Mouse (Mus musculus): ENCODE results near the gene Dnah3. TPM values are rescaled to one million over a fixed set of nuclear protein-coding genes. Genes with fewer than 3 reads are reported as not detected.
A peak's percentile ranks its signal among the peaks of the same experiment; 100 is the strongest.

The Dnah3 gene
- polyA plus RNA-seq, 1 experiment = not detected

DNA sequence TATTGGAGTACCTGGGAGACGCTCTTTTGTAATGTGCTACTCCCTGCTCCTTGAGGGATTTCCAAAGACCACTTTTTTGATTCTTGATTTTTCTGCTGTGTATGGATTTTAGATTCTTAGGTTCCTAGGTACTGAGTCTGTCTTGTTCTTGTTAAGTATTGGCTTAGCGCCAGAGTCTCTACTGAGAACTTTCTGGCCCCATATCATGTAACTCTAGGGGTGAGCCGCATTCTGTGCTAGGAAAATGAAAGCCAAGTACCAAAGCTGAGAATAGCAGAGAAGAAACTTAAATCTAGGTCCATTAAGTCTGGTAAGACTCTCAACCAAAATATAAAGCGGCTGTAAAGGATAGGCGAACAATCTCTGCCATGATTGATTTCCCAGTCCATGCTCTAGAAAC, 21.9 kb upstream of the Dnah3 start:
- TF ChIP-seq CTCF (IDR thresholded peaks at IDR 0.05; ENCODE audit: control insufficient read depth, insufficient read depth, low read length) (no peak), POLR2A (IDR thresholded peaks at IDR 0.05; ENCODE audit: borderline replicate concordance, control insufficient read depth, low read depth, low read length) (no peak)
- Histone ChIP-seq H3K27ac (ENCODE audit: control insufficient read depth, insufficient read depth, low read depth, low read length, poor library complexity) (no peak overlapping the region), H3K4me3 (replicated peaks; ENCODE audit: control insufficient read depth, low read depth, low read length) (no peak overlapping the region), H3K4me1 (ENCODE audit: control insufficient read depth, insufficient read depth, low read length) (no peaks in the 10 kb centered on the region)
- 89% methylated on average over 5 of the region's 5 CpGs for WGBS

- Histone ChIP-seq H3K4me1 (ENCODE audit: control insufficient read depth, insufficient read depth, low read length) (no peaks in the 10 kb centered on the region), H3K4me3 (replicated peaks; ENCODE audit: control insufficient read depth, low read depth, low read length) (no peak overlapping the region), H3K27ac (ENCODE audit: control insufficient read depth, insufficient read depth, low read depth, low read length, poor library complexity) (no peak overlapping the region)
- TF ChIP-seq CTCF (IDR thresholded peaks at IDR 0.05; ENCODE audit: control insufficient read depth, insufficient read depth, low read length) = no peak
- TF ChIP-seq POLR2A (IDR thresholded peaks at IDR 0.05; ENCODE audit: borderline replicate concordance, control insufficient read depth, low read depth, low read length) = no peak
- 71% methylated on average over 5 of the region's 5 CpGs for whole genome bisulfite sequencing
Observed at GRCm38 (mm10) chr7:120109676-120110075, 14.6 kb upstream of the Dnah3 start.

- Histone ChIP-seq H3K27ac (ENCODE audit: control insufficient read depth, insufficient read depth, low read depth, low read length, poor library complexity) (no peak overlapping the region), H3K4me3 (replicated peaks; ENCODE audit: control insufficient read depth, low read depth, low read length) (no peak overlapping the region), H3K4me1 (ENCODE audit: control insufficient read depth, insufficient read depth, low read length) (no peaks in the 10 kb centered on the region; the same call in 1 of the 2 replicates)
- 72% methylated on average over 2 of the region's 2 CpGs for WGBS
- TF ChIP-seq POLR2A (IDR thresholded peaks at IDR 0.05; ENCODE audit: borderline replicate concordance, control insufficient read depth, low read depth, low read length) (no peak), CTCF (IDR thresholded peaks at IDR 0.05; ENCODE audit: control insufficient read depth, insufficient read depth, low read length) (no peak)
Observed at GRCm38 (mm10) chr7:120106356-120106755, 11.3 kb upstream of the Dnah3 start.

DNA sequence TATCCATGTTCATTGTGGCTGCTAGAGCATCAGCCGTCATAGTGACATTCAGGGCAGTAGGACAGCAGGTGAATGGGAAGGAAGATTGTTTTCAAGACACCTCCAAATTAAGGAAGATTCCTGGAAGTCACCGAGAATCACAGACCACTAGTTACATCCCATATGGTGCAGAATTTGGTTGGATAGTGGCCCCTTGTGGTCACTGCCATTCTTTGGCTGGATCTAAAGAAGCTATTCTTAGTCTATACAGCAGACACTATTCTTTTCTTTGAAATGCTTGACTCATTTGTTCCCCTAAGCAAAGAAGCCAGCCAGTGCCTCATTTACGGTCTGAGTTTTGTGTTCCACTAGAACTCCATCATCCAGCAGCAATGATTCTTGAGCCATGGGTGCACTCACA, 9.9 kb upstream of the Dnah3 start:
- WGBS = 75% methylated on average over 3 of the region's 3 CpGs
- H3K27ac ChIP-seq (ENCODE audit: control insufficient read depth, insufficient read depth, low read depth, low read length, poor library complexity) = no peak overlapping the region
- H3K4me3 ChIP-seq (replicated peaks; ENCODE audit: control insufficient read depth, low read depth, low read length) = no peak overlapping the region
- TF ChIP-seq POLR2A (IDR thresholded peaks at IDR 0.05; ENCODE audit: borderline replicate concordance, control insufficient read depth, low read depth, low read length) (no peak), CTCF (IDR thresholded peaks at IDR 0.05; ENCODE audit: control insufficient read depth, insufficient read depth, low read length) (no peak)
- H3K4me1 ChIP-seq (ENCODE audit: control insufficient read depth, insufficient read depth, low read length) = no peaks in the 10 kb centered on the region; the same call in 1 of the 2 replicates

DNA sequence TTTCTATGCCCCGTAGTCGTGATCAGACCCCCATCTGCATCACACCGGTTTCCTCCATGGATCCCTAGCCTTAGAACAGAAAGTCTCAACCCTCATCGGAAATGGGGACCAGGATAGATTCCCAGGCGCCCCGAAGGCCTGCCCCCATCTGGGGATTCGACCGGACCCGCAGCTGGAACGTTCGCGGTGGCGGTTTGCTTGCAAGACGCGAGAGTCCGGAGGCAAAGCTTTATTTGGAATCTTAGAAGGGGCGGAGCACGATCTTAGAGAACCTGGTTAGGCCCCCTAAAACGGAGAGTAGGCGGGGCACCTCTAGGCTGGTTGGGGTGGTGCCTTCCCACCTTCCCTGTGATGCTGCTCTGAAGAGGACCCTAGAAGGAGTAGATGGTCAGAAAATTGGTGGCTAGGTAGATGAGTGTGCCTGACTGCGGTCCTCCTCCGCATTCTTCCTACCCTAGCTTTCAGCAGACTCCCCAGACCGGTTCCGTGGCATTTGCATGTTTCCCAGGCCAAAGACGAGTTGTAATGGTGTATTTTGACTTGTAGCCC, 8.0 kb upstream of the Dnah3 start:
- Histone ChIP-seq H3K4me3 (replicated peaks; ENCODE audit: control insufficient read depth, low read depth, low read length) (peak overlapping the region; percentile 63), H3K4me1 (ENCODE audit: control insufficient read depth, insufficient read depth, low read length) (no peaks in the 10 kb centered on the region; the same call in 1 of the 2 replicates), H3K27ac (ENCODE audit: control insufficient read depth, insufficient read depth, low read depth, low read length, poor library complexity) (no peak overlapping the region)
- 12% methylated on average over 25 of the region's 25 CpGs for WGBS
- TF ChIP-seq POLR2A (IDR thresholded peaks at IDR 0.05; ENCODE audit: borderline replicate concordance, control insufficient read depth, low read depth, low read length) (no peak), CTCF (IDR thresholded peaks at IDR 0.05; ENCODE audit: control insufficient read depth, insufficient read depth, low read length) (no peak)

- no peak within 1 kb of the TSS for H3K27ac ChIP-seq (ENCODE audit: control insufficient read depth, insufficient read depth, low read depth, low read length, poor library complexity)
Observed at GRCm38 (mm10) chr7:120102164-120102972, 7.3 kb upstream of the Dnah3 start, which contains the start of gene Tmem159. Gene Tmem159, plus strand, starts transcription at chr7:120102353.

GRCm38 (mm10) chr7:120098403-120098802, 3.3 kb upstream of the Dnah3 start:
- H3K4me1 ChIP-seq (ENCODE audit: control insufficient read depth, insufficient read depth, low read length) = no peaks in the 10 kb centered on the region; the same call in 1 of the 2 replicates
- WGBS = 28% methylated on average over 9 of the region's 9 CpGs
- TF ChIP-seq POLR2A (IDR thresholded peaks at IDR 0.05; ENCODE audit: borderline replicate concordance, control insufficient read depth, low read depth, low read length) = no peak
- peak; percentile 82 for TF ChIP-seq CTCF (IDR thresholded peaks at IDR 0.05; ENCODE audit: control insufficient read depth, insufficient read depth, low read length)
- H3K27ac ChIP-seq (ENCODE audit: control insufficient read depth, insufficient read depth, low read depth, low read length, poor library complexity) = no peak overlapping the region
- no peak overlapping the region for H3K4me3 ChIP-seq (replicated peaks; ENCODE audit: control insufficient read depth, low read depth, low read length)

More at GRCm38 (mm10) chr7:120102164-120102972, 7.3 kb upstream of the Dnah3 start, which contains the start of gene Tmem159:
- Histone ChIP-seq H3K4me1 (ENCODE audit: control insufficient read depth, insufficient read depth, low read length) (no peaks in the 10 kb centered on the region; the same call in 1 of the 2 replicates), H3K4me3 (replicated peaks; ENCODE audit: control insufficient read depth, low read depth, low read length) (peak within 1 kb of the TSS; percentile 63)
- no peak for TF ChIP-seq CTCF (IDR thresholded peaks at IDR 0.05; ENCODE audit: control insufficient read depth, insufficient read depth, low read length)
- no peak for TF ChIP-seq POLR2A (IDR thresholded peaks at IDR 0.05; ENCODE audit: borderline replicate concordance, control insufficient read depth, low read depth, low read length)
- WGBS = under 1% methylated on average over 42 of the region's 42 CpGs

- 10% methylated on average over 7 of the region's 7 CpGs for WGBS
- Histone ChIP-seq H3K4me3 (replicated peaks; ENCODE audit: control insufficient read depth, low read depth, low read length) (no peak overlapping the region), H3K27ac (ENCODE audit: control insufficient read depth, insufficient read depth, low read depth, low read length, poor library complexity) (no peak overlapping the region), H3K4me1 (ENCODE audit: control insufficient read depth, insufficient read depth, low read length) (no peaks in the 10 kb centered on the region; the same call in 1 of the 2 replicates)
- no peak for TF ChIP-seq POLR2A (IDR thresholded peaks at IDR 0.05; ENCODE audit: borderline replicate concordance, control insufficient read depth, low read depth, low read length)
- no peak for TF ChIP-seq CTCF (IDR thresholded peaks at IDR 0.05; ENCODE audit: control insufficient read depth, insufficient read depth, low read length)
Observed at GRCm38 (mm10) chr7:120097845-120098244, 2.8 kb upstream of the Dnah3 start.
